Mouse (Mus musculus) thymus, postnatal 4 days (tissue): ENCODE data around the gene Gm13271.
A peak's percentile ranks its signal among the peaks of the same experiment; 100 is the strongest.
"Not testable (repeated sequence)": the region's sequence is repeated elsewhere in the genome, so short reads cannot be mapped to it uniquely, and the experiment has no call there.

Experiments
- DNase-seq: peaks from one replicate; pipeline ENCODE4 v3.0.0; 2021

The Gm13271 gene

GRCm38 (mm10) chr4:88754818-88755340 is at the start of gene Gm13271:
Gm13271 (plus strand) TSS chr4:88754868.
- peak; percentile 69 for DNase-seq

DNA sequence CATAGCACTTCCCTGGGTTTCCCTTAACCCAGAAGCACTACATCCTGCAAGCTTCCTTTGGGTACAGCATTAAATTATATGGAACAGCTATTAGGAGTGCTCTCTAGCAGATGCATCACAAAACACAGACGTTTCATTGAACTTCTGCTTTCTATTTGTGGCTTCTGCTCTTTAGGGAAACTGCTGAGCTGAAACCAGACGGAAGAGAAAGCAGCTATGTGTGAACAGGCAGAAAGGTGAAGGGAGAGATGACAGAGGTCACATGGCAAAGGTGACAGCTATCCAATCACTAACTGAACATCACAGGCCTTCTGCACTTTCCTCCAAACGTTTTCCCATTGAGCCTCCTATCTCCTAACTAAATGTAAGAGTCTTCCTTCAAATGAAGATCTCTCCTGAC is 48.7 kb upstream of the Gm13271 start:
- no peak for DNase-seq

DNA sequence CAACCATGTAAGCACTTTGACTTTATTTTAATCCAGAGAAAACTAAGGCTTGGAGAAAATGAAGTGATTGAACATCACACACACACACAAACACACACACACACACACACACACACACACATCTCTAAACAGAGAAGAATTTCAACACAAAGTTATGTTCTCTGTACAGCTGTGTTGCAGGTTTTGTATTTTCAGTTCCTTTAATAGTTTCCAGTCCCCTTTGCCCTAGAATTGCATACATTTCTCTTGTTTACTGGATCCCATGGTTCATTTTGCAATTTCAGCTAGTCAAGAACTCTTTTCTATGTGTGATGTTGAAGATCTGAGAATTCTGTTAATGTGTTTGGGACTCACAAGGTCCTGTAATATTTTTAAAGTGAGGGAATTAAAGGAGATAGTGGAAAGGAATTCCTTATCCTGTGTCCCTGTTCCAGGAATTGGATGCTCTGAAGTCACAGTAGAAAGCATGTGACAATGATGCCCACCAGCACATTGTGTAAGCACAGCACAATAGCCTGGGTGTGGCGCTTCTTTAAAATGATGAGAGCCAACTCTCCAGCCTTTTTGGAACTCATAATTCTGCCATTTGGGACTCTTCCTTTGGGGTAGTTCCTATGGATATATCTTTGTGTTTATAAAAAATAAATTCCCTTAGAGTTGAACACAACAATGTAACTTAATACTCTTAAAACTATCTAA is 47.4 kb upstream of the Gm13271 start:
- no peak for DNase-seq

GRCm38 (mm10) chr4:88714281-88714680 is 40.4 kb upstream of the Gm13271 start:
- no peak for DNase-seq

GRCm38 (mm10) chr4:88715059-88715458 is 39.6 kb upstream of the Gm13271 start:
- DNase-seq = no peak

DNA sequence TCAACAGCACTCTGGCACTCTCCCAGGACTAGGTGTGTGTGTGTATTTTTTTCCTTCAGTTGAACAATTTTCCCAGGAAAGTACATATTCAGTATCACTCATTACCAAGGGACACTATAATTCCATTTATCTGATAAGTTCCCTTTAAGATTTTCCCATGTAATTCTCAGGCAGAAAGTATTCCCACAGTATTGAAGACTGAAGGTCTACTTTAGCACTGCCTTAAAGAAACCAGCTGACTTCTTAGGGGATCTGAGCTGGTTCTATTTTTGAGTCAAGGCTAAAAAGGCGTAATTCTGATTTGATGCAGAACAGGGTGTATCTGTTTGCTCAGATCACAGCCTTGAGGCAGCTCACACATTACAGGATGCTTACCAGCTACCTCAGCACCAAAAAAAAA is 36.0 kb upstream of the Gm13271 start:
- no peak for DNase-seq

GRCm38 (mm10) chr4:88721791-88722721 is 32.6 kb upstream of the Gm13271 start, which contains the start of the genes Gm26566 and Klhl9:
Gm26566 (plus strand) TSS chr4:88721805.
Klhl9 (minus strand) TSS chr4:88722465.
- DNase-seq = peak; percentile 92

DNA sequence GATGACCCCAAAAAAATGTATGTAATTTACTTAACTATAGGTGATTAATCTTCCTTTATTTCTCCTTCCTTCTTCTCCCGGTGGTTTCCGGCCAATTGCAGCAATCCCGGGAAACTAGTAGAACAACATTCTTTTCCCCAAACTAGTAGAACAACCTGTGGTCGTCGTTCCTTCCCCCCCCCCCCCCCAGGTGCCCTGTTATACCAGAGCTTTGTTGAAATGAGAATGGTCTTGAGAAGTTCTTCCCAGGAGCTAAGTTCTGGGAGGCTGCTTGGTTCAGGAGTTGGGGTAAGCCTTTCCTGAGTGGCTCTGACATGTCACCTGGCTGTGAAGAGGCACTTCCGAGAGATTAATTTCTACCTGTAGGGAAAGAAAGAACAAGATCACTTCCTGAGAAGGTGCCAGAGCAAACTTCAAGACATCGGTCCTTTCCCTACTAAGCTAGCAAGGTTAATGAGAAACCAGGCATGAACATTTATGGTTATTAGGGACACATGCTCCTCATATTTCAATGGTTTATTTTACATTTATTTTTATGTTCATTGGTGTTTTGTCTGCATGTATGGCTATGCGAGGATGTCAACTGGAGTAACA is 31.1 kb upstream of the Gm13271 start:
- DNase-seq = no peak

- DNase-seq = no peak
Measured at GRCm38 (mm10) chr4:88726727-88727126, 27.9 kb upstream of the Gm13271 start.

DNA sequence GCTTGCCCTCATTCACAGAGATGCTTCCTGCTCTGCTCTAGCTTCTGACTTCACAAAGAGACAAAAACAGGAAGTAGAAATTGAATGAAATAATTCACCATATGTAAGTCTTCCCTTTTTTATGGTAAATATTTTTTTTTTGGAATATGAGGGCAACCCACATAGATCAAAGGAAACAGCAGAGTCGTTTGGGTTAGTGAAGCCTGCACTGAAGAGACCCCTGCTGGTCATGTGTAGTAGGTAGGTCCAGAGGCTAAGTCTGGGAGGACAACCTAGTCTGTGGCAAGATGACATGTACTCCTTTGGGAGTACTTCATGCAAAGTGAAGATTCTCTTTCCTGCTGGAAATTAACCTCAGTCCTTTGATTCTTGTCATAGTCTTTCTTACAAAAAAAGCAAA is 27.3 kb upstream of the Gm13271 start:
- peak; percentile 64 for DNase-seq

- DNase-seq = peak; percentile 87
Measured at GRCm38 (mm10) chr4:88738480-88738879, 16.2 kb upstream of the Gm13271 start.

DNA sequence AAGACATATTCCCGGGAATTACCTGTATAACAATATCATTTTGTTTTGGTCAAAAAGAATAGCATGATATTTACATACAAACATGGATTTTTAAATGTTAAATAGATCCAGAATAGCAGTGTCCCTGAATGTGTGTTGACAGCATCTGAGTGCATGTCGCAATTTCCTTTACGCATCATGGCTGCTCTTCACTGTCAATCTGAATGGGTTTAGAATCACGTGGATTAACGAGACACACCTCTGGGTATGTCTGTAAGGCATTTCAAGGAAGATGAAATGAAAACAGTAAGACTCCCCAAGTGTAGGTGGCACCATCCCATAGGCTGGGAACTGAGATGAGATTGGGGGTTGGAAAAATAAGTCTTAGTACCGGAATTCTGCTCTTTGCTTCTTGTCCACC is 15.6 kb upstream of the Gm13271 start:
- no peak for DNase-seq

DNA sequence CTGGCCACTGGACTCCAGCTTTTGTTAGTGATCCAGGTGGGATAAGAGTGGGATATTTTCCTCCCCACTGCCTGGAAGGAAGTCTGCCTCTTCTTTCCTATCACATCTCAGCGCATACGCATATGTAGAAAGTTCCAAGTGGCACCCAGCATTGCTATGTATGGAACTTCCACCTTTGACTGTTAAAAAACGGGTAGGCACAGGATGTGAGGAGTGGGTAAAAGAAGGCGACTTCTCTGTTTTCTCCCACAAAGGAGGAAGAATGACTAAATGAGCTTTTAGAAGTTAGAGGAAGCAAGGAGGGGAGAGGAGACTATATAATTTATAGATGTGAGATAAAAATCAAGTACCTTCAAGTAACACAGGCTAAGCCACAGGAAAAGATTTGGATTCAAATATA is 13.2 kb upstream of the Gm13271 start:
- DNase-seq = no peak

DNA sequence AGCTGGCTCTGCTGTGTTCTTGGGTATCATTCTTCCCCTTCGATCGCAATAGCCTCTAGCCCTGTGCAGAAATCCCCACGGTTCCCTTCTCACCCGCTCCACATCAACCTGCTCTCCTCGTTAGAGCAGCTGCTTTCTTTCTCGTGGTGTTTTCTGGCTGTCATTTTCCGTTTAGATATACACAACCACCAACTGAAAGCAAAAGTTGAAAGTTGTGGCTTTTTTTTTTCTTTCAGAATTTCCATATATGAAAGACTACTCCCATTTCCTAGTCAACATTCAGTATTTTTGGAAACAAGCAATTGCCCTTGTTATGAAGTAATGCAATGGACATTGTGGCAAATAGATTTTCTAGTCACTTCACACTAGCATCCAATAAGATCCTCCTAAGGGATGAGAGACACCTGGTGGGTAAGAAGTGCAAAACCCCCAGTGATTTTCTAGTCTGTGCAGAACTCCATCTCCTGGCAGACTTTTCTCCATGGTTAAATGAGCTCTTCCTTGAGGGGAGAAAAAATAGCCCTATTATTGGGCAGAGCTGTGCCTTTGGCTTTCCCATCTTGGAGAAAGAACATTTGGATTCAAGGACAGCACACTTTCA is 11.8 kb upstream of the Gm13271 start:
- DNase-seq = no peak

- DNase-seq = no peak
Measured at GRCm38 (mm10) chr4:88744207-88744606, 10.5 kb upstream of the Gm13271 start.

GRCm38 (mm10) chr4:88749926-88750325 is 4.7 kb upstream of the Gm13271 start:
- no peak for DNase-seq

DNA sequence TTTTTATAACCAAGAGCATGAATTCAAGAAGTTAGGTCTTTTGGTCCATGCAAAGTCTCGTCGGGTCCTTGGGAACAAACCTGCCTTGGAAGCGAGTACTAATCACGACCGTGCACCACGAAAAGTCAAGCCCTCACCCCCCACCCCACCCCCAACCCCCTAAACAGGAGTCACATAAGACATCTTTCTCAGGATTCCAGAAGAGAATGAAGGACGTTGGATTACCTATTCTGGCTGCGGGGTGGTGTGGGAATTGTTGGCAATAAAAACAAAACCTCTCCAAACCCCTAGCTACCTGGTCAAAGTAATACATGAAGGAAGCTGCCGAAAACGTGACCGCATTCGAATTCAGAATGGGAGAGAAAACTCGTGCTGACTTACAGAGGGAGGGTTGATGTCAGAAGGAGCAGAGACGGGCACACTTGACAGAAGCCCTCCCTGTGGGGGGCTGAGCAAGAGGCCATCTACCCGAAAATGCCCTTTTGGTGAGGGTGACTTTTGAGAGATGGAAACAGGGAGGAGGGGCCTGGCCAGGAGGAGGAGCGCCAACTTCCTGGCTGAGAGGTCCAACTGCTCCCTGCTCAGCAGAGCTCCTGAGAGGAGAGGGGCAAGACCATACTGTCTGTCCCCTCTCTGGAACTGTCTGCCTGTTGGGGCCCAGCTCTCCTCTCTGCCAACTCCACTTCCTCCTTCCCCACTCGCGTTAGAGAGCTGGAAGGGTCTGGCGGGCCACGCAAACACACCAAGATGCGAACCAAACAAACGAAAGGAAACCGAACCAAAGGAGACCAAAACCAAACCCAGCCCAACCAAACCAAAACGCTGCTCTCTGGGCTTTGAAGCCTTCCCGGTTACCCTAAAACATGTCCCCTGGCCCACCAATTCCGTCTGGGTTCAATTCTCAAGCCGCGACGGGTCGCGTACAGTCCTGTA is 2.2 kb downstream of the Gm13271 start:
- DNase-seq = peak; percentile 37

GRCm38 (mm10) chr4:88757628-88758031 is 3.0 kb downstream of the Gm13271 start:
- DNase-seq = peak; percentile 87

GRCm38 (mm10) chr4:88758751-88759150 is 4.1 kb downstream of the Gm13271 start:
- not testable (repeated sequence) for DNase-seq

GRCm38 (mm10) chr4:88759610-88760268 is 5.1 kb downstream of the Gm13271 start, which contains the start of gene Gm13283:
Gm13283 (plus strand) TSS chr4:88760119.
- peak; percentile 38 for DNase-seq

DNA sequence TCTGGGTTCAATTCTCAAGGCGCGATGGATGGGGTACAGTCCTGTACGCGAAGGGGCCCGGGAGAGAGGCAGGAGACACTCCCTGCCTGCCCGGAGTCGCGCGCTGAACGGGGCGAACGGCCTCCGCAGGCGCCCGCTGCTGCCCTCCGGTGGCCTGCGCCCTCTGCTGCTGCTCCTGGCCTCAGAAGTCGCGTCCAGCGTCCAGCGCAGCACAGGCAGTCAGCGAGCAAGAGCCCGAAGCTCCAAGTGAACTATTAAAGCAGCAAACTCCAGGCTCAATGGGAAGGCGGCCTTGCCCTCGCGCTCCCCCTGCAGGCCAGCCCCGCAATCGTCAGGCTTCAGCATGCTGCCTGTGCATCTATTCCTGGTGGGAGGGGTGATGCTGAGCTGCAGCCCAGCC is 5.8 kb downstream of the Gm13271 start:
- peak; percentile 54 for DNase-seq
